ENCODE assay signal across 17 mouse cellular contexts in the genomic region with DNA sequence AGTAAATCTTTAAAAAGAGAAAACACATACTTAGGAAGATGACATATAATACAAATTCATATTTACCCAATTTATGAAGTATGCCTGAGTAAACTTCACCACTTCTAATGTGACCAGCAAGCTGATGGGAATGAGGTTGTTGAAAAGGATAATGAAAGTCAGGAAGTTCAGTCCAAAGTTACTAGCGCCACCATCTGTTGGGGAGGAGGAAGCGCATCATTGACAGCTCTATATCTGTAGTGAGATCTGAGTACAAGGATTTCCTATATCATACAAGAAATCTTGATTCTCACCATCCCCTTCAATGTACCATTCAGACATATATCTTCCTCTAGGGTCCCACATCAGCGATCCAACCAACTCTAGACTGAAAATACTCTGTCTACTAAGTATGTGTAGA.
DNase-seq lines count a peak whose midpoint lies in the region; ATAC-seq and TF ChIP-seq lines count a peak whose summit lies in the region.
"Had no signal": no experiment of that assay in that cellular context is flagged by ENCODE, and none has a peak within 500 bp of the region (broad histone marks: within the 10 kb centered on the region; RNA-seq: fewer than 3 reads in every experiment).

No protein-coding gene starts in this region.

- no peaks in the 10 kb centered on the region for H3K4me1 ChIP-seq in kidney, postnatal 0 days (replicated peaks; ENCODE audit: insufficient read depth, low read length)
- H3K4me1 ChIP-seq: limb, embryonic 13.5 days; lung, embryonic 15.5 days; neural tube, embryonic 15.5 days had no signal

- in situ Hi-C loops in Patski (cut with MboI; ENCODE audit: low pct_unique_long_range_greater_than_20kb), result no loop called here

- TF ChIP-seq CTCF in kidney, postnatal 0 days (IDR thresholded peaks at IDR 0.05; ENCODE audit: low read depth), result peak; percentile 21; the same call in 1 of the 2 replicates
- peak; percentile 42 for TF ChIP-seq CTCF in Patski (IDR thresholded peaks at IDR 0.05)

- 91% methylated on average over 3 of the region's 3 CpGs for WGBS in kidney, postnatal 0 days

- no peaks in the 10 kb centered on the region for H3K9me3 ChIP-seq in kidney, postnatal 0 days (replicated peaks; ENCODE audit: low read length)
- H3K9me3 ChIP-seq: limb, embryonic 13.5 days; lung, embryonic 15.5 days; neural tube, embryonic 15.5 days had no signal

- H3K27me3 ChIP-seq in kidney, postnatal 0 days (ENCODE audit: insufficient read depth, low read length), result no peaks in the 10 kb centered on the region
- H3K27me3 ChIP-seq in Patski, result no peaks in the 10 kb centered on the region
- H3K27me3 ChIP-seq: limb, embryonic 13.5 days; lung, embryonic 15.5 days; neural tube, embryonic 15.5 days had no signal

- ATAC-seq in kidney, postnatal 0 days (replicated peaks; ENCODE audit: low FRiP score, low read depth), result no peak
- no peak for ATAC-seq in Patski
- peak; percentile 45; the same call in 1 of the 2 replicates for ATAC-seq in megakaryocyte, adult 5-6 weeks (ENCODE audit: poor library complexity, severe bottlenecking)
- ATAC-seq: midbrain, embryonic 16.5 days had no signal

- H3K4me2 ChIP-seq in kidney, postnatal 0 days (ENCODE audit: low read length), result no peak overlapping the region
- H3K4me2 ChIP-seq: limb, embryonic 13.5 days; lung, embryonic 15.5 days; neural tube, embryonic 15.5 days had no signal

- H3K27ac ChIP-seq in kidney, postnatal 0 days, result no peak overlapping the region
- H3K27ac ChIP-seq: limb, embryonic 13.5 days; lung, embryonic 15.5 days; neural tube, embryonic 15.5 days had no signal

- no peak for DNase-seq in kidney, postnatal 0 days (ENCODE audit: low spot score)
- no peak for DNase-seq in kidney, postnatal 36 days
- peak; percentile 45 for DNase-seq in CD4-positive, CD25-positive, alpha-beta regulatory T cell, adult 2 months (ENCODE audit: low read depth, low spot score)
- DNase-seq in Patski (ENCODE audit: low read depth, low spot score), result no peak
- no peak for DNase-seq in left cerebral cortex, adult 8-10 months (ENCODE audit: low spot score in 2 of 2)
- DNase-seq in right cerebral cortex, postnatal 14 days, result no peak
- no peak for DNase-seq in spleen, postnatal 4 days (ENCODE audit: low spot score in 2 of 2)
- DNase-seq: heart, adult 18-20 months; heart, postnatal 10 days; kidney, postnatal 10 days; layer of hippocampus, postnatal 36 days; thymus, postnatal 4 days had no signal

- no peak overlapping the region for H3K4me3 ChIP-seq in kidney, postnatal 0 days (replicated peaks; ENCODE audit: low read depth, low read length)
- H3K4me3 ChIP-seq: limb, embryonic 13.5 days; lung, embryonic 15.5 days; neural tube, embryonic 15.5 days had no signal

- H3K9ac ChIP-seq in kidney, postnatal 0 days (ENCODE audit: low read depth, low read length), result no peak overlapping the region
- H3K9ac ChIP-seq: limb, embryonic 13.5 days; lung, embryonic 15.5 days; neural tube, embryonic 15.5 days had no signal

- CTCF ChIA-PET in Patski (lab: Charles Lee), result interaction anchor here (2.0 kb wide), 1 partner anchor 21 kb away, joined by 6 read pairs; no protein-coding TSS in a partner anchor

- POLR2A ChIA-PET in Patski (lab: Charles Lee), result no interaction called here

- H3K36me3 ChIP-seq in kidney, postnatal 0 days (ENCODE audit: insufficient read depth, low read length), result no peaks in the 10 kb centered on the region
- H3K36me3 ChIP-seq: limb, embryonic 13.5 days had no signal
